Mouse (Mus musculus) liver, adult 2 months (tissue): ENCODE results near the gene Csk. TPM values are rescaled to one million over a fixed set of nuclear protein-coding genes. Genes with fewer than 3 reads are reported as not detected.
A peak's percentile ranks its signal among the peaks of the same experiment; 100 is the strongest.

Source experiments
- DNase-seq: peaks from one replicate; pipeline ENCODE4 v3.0.0-alpha.2; 2011; ENCODE audit warnings: low read depth, low spot score; ENCODE audit errors: extremely low read depth
- H3K27ac ChIP-seq: fragments of 200-500 bp; replicated peaks from 2 replicates; pipeline ENCODE4 v1.5.1; 2012; ENCODE audit warnings: low read depth, mild to moderate bottlenecking, control low read depth, inconsistent platforms, low read length; ENCODE audit not compliant: insufficient read depth
- H3K27me3 ChIP-seq: fragments of 200-500 bp; 2 replicates; pipeline ENCODE4 v1.6.1; 2012; ENCODE audit warnings: mild to moderate bottlenecking, moderate library complexity, low read length, inconsistent platforms; ENCODE audit not compliant: control insufficient read depth, insufficient read depth
- H3K36me3 ChIP-seq: fragments of 200-500 bp; 2 replicates; pipeline ENCODE4 v1.6.1; 2012; ENCODE audit warnings: low read length, inconsistent platforms; ENCODE audit not compliant: control insufficient read depth, insufficient read depth
- H3K4me1 ChIP-seq: fragments of 200-500 bp; 2 replicates; pipeline ENCODE4 v1.6.1; 2011; ENCODE audit warnings: low read length; ENCODE audit not compliant: control insufficient read depth, insufficient read depth
- H3K4me3 ChIP-seq: fragments of 200-500 bp; 2 replicates; pipeline ENCODE4 v1.5.1; 2011; ENCODE audit warnings: low read depth, mild to moderate bottlenecking, control low read depth, low read length, moderate library complexity; ENCODE audit not compliant: insufficient read depth
- H3K79me2 ChIP-seq: fragments of 200-500 bp; 2 replicates; pipeline ENCODE4 v1.6.1; 2012; ENCODE audit warnings: inconsistent platforms, mild to moderate bottlenecking, low read length, moderate library complexity; ENCODE audit not compliant: control insufficient read depth, insufficient read depth
- H3K9ac ChIP-seq: fragments of 200-500 bp; 2 replicates; pipeline ENCODE4 v1.6.1; 2012; ENCODE audit warnings: low read depth, mild to moderate bottlenecking, control low read depth, inconsistent platforms, low read length
- CTCF ChIP-seq: fragments of 200-500 bp; IDR thresholded peaks from 2 replicates; pipeline ENCODE4 v1.5.1; 2011; ENCODE audit warnings: low read depth, low read length, control low read depth
- POLR2A ChIP-seq: fragments of 200-500 bp; IDR thresholded peaks from 2 replicates; pipeline ENCODE4 v1.6.1; 2011; ENCODE audit warnings: low read length, control low read depth; ENCODE audit not compliant: insufficient read depth; ENCODE audit errors: extremely low read depth
- WGBS: fragments of 180-500 bp; shearing (Covaris S2); methylation state at CpG from one replicate; pipeline ENCODE4 v1.1.7; 2018; 5-methylcytosine and 5-hydroxymethylcytosine counted together
- polyA plus RNA-seq: library from polyadenylated mRNA; depleted of rRNA; stranded (reverse); fragments of >200 nt; gene quantifications from 2 replicates; pipeline ENCODE4 v1.2.3, GENCODE M21; 2012
- total RNA-seq: library from RNA; depleted of rRNA; stranded (reverse); fragments of >200 nt; gene quantifications from 2 replicates; pipeline ENCODE4 v1.2.3, GENCODE M21; 2014

Csk gene
- total and polyA plus RNA-seq, 2 experiments: 18.3 to 31.4 TPM

GRCm38 (mm10) chr9:57688606-57689005 lies 35.2 kb upstream of the Csk start:
- Histone ChIP-seq H3K4me3 (no peak overlapping the region), H3K27ac (no peak overlapping the region; the same call in 1 of the 2 replicates), H3K79me2 (no peaks in the 10 kb centered on the region), H3K27me3 (no peaks in the 10 kb centered on the region), H3K4me1 (peaks cover 26% of the 10 kb centered on the region), H3K36me3 (no peaks in the 10 kb centered on the region), H3K9ac (no peak overlapping the region)
- no peak for TF ChIP-seq POLR2A
- WGBS: 65% methylated on average over 2 of the region's 2 CpGs
- DNase-seq: no peak

- Histone ChIP-seq H3K4me1 (peaks cover 26% of the 10 kb centered on the region), H3K36me3 (no peaks in the 10 kb centered on the region), H3K27ac (peak overlapping the region; percentile 57), H3K9ac (no peak overlapping the region), H3K79me2 (no peaks in the 10 kb centered on the region), H3K4me3 (no peak overlapping the region), H3K27me3 (no peaks in the 10 kb centered on the region)
- 19% methylated on average over 2 of the region's 2 CpGs for WGBS
- TF ChIP-seq CTCF (peak; percentile 57; the same call in 1 of the 2 replicates), POLR2A (no peak)
- DNase-seq: peak; percentile 86
Observed at GRCm38 (mm10) chr9:57688158-57688557, 34.7 kb upstream of the Csk start.

GRCm38 (mm10) chr9:57687751-57688150 lies 34.3 kb upstream of the Csk start, which contains the start of gene Cyp1a1:
Cyp1a1 (plus strand) TSS chr9:57687928.
- 25% methylated on average over 2 of the region's 2 CpGs for WGBS
- DNase-seq: peak; percentile 87
- Histone ChIP-seq H3K79me2 (no peaks in the 10 kb centered on the region), H3K27ac (peak within 1 kb of the TSS; percentile 57), H3K27me3 (no peaks in the 10 kb centered on the region), H3K36me3 (no peaks in the 10 kb centered on the region), H3K4me1 (peaks cover 26% of the 10 kb centered on the region), H3K9ac (no peak within 1 kb of the TSS), H3K4me3 (no peak within 1 kb of the TSS)
- TF ChIP-seq CTCF: no peak
- TF ChIP-seq POLR2A: no peak

GRCm38 (mm10) chr9:57686011-57686410 lies 32.6 kb upstream of the Csk start:
- no peak for TF ChIP-seq CTCF
- no peak for TF ChIP-seq POLR2A
- WGBS: 32% methylated on average over 5 of the region's 5 CpGs
- no peak overlapping the region for H3K9ac ChIP-seq
- no peaks in the 10 kb centered on the region; the same call in 1 of the 2 replicates for H3K79me2 ChIP-seq
- H3K27ac ChIP-seq: peak overlapping the region; percentile 67
- H3K4me1 ChIP-seq: peaks cover 32% of the 10 kb centered on the region
- no peaks in the 10 kb centered on the region for H3K27me3 ChIP-seq
- DNase-seq: peak; percentile 97
- no peak overlapping the region for H3K4me3 ChIP-seq
- H3K36me3 ChIP-seq: 0 out of 2 replicates have a peak, but pooled peaks cover 1% of the 10 kb centered on the region

GRCm38 (mm10) chr9:57683520-57683919 lies 30.1 kb upstream of the Csk start, which contains the start of gene Cyp1a2:
Cyp1a2 (minus strand) TSS chr9:57683703.
- peaks cover 11% of the 10 kb centered on the region for H3K36me3 ChIP-seq
- H3K79me2 ChIP-seq: no peaks in the 10 kb centered on the region; the same call in 1 of the 2 replicates
- H3K27ac ChIP-seq: peak within 1 kb of the TSS; percentile 79
- DNase-seq: peak; percentile 89
- no peaks in the 10 kb centered on the region for H3K27me3 ChIP-seq
- peaks cover 29% of the 10 kb centered on the region for H3K4me1 ChIP-seq
- peak within 1 kb of the TSS; percentile 73 for H3K9ac ChIP-seq
- peak within 1 kb of the TSS; percentile 52 for H3K4me3 ChIP-seq
- WGBS: 30% methylated on average over 5 of the region's 5 CpGs
- no peak for TF ChIP-seq CTCF
- peak; percentile 42; the same call in 1 of the 2 replicates for TF ChIP-seq POLR2A

GRCm38 (mm10) chr9:57681411-57681810 lies 28.0 kb upstream of the Csk start:
- H3K36me3 ChIP-seq: peaks cover 15% of the 10 kb centered on the region
- WGBS: 78% methylated on average over 10 of the region's 10 CpGs
- no peaks in the 10 kb centered on the region; the same call in 1 of the 2 replicates for H3K79me2 ChIP-seq
- H3K27ac ChIP-seq: peak overlapping the region; percentile 4; the same call in 1 of the 2 replicates
- peaks cover 15% of the 10 kb centered on the region; the same call in 1 of the 2 replicates for H3K4me1 ChIP-seq
- DNase-seq: no peak
- H3K9ac ChIP-seq: peak overlapping the region; percentile 73; the same call in 1 of the 2 replicates
- no peaks in the 10 kb centered on the region for H3K27me3 ChIP-seq
- TF ChIP-seq POLR2A: no peak
- TF ChIP-seq CTCF: no peak
- H3K4me3 ChIP-seq: peak overlapping the region; percentile 49
